Mouse (Mus musculus): ENCODE data around the gene Tfpi2. TPM values are rescaled to one million over a fixed set of nuclear protein-coding genes. Genes with fewer than 3 reads are reported as not detected.
A peak's percentile ranks its signal among the peaks of the same experiment; 100 is the strongest.

Tfpi2 gene
- 4.0 and 4.6 TPM in 2 replicates for polyA plus RNA-seq (2014; fragmentation: Nextera tagmentation; extraction: Ambion mirVana)

DNA sequence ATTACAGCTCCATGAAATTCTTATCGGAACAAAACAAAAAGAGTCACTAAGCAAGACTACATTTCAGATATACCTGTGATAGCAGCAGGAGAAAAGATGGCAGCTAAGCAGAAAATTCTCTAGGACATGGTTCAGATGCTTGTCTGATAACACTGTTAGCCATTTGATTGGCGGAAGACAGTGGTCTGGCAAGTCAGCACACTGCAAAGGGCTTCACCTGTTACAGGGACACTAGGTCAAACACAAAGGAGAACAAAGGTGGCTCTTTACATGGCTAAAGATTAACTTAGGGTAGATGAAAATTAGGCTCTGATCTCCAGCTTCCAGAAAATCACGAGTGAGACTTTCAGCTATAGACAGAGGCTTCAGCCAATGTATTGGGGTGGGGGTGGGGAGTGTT lies at the start of gene Tfpi2:
Tfpi2 (minus strand) TSS at position 170 of the 400 bp plus-strand sequence.
- WGBS (ENCODE audit: insufficient replicate concordance), result 78% methylated on average over 3 of the region's 3 CpGs
- Histone ChIP-seq H3K4me3 (ENCODE audit: low read depth, low read length) (no peak within 1 kb of the TSS), H3K36me3 (ENCODE audit: control insufficient read depth, insufficient read depth, low read length) (no peaks in the 10 kb centered on the region), H3K4me2 (no peak within 1 kb of the TSS), H3K27me3 (ENCODE audit: control insufficient read depth, insufficient read depth, low read length) (no peaks in the 10 kb centered on the region), H3K9me3 (replicated peaks; ENCODE audit: control insufficient read depth, low read length) (no peaks in the 10 kb centered on the region), H3K4me1 (ENCODE audit: control insufficient read depth, insufficient read depth, low read length) (no peaks in the 10 kb centered on the region), H3K9ac (ENCODE audit: low read depth, low read length) (no peak within 1 kb of the TSS), H3K27ac (ENCODE audit: low read depth, low read length) (no peak within 1 kb of the TSS)
- ATAC-seq (replicated peaks; ENCODE audit: insufficient number of reproducible peaks, low FRiP score, low TSS enrichment), result no peak

DNA sequence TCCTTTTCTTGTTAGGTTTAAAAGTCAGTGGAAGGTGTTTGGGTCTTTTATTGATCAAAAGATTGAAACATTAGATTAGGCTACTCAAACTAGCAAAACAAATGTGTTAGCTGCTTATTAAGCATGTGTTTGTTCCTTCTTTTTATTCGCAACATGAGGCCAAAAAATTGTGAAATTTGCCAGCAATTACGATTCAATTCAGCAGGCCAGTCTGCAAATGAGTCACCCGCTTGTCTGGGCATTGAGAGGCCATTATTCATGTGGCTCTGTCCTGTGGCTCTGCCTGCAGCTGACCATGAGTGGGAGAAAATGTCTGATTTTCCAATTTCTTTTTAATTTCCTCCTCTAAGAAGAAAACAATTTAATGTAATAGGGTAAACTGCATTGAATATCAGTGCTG lies 42.2 kb upstream of the Tfpi2 start:
- no peak for ATAC-seq (replicated peaks; ENCODE audit: insufficient number of reproducible peaks, low FRiP score, low TSS enrichment)
- WGBS (ENCODE audit: insufficient replicate concordance), result 71% methylated on average over 3 of the region's 3 CpGs
- no peaks in the 10 kb centered on the region for H3K9me3 ChIP-seq (replicated peaks; ENCODE audit: control insufficient read depth, low read length)
- no peak overlapping the region for H3K9ac ChIP-seq (ENCODE audit: low read depth, low read length)
- H3K4me3 ChIP-seq (ENCODE audit: low read depth, low read length), result no peak overlapping the region
- H3K27me3 ChIP-seq (ENCODE audit: control insufficient read depth, insufficient read depth, low read length), result no peaks in the 10 kb centered on the region
- no peak overlapping the region for H3K4me2 ChIP-seq
- no peak overlapping the region for H3K27ac ChIP-seq (ENCODE audit: low read depth, low read length)
- no peaks in the 10 kb centered on the region for H3K4me1 ChIP-seq (ENCODE audit: control insufficient read depth, insufficient read depth, low read length)
- H3K36me3 ChIP-seq (ENCODE audit: control insufficient read depth, insufficient read depth, low read length), result no peaks in the 10 kb centered on the region

DNA sequence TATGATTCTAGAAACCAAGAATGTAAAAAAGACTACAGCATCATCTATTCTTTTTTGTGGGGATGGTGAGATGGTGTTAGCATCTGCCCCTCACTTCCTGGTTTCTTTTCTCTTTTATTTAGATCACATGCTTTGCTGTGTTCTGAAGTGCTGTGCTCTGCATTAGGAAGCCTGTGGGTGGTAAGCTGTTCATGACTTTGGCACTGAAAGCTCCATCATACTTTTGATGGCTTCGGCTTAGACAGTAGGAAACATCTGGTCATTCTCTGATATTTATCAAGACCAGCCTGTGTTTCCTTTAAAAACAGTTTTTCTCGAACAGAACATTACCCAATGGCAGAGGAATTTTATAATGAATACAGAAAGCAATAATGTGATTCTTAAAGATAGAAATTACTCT lies 37.6 kb upstream of the Tfpi2 start:
- 38% methylated on average over 2 of the region's 2 CpGs for WGBS (ENCODE audit: insufficient replicate concordance)

GRCm38 (mm10) chr6:4022645-4023044 lies 33.9 kb upstream of the Tfpi2 start:
- no peak overlapping the region for H3K27ac ChIP-seq (ENCODE audit: low read depth, low read length)
- H3K4me3 ChIP-seq (ENCODE audit: low read depth, low read length), result no peak overlapping the region
- no peak overlapping the region for H3K9ac ChIP-seq (ENCODE audit: low read depth, low read length)
- no peaks in the 10 kb centered on the region for H3K36me3 ChIP-seq (ENCODE audit: control insufficient read depth, insufficient read depth, low read length)
- no peaks in the 10 kb centered on the region for H3K4me1 ChIP-seq (ENCODE audit: control insufficient read depth, insufficient read depth, low read length)
- WGBS (ENCODE audit: insufficient replicate concordance), result 41% methylated on average over 1 of the region's 1 CpGs
- H3K4me2 ChIP-seq, result no peak overlapping the region
- H3K9me3 ChIP-seq (replicated peaks; ENCODE audit: control insufficient read depth, low read length), result no peaks in the 10 kb centered on the region
- no peak for ATAC-seq (replicated peaks; ENCODE audit: insufficient number of reproducible peaks, low FRiP score, low TSS enrichment)
- H3K27me3 ChIP-seq (ENCODE audit: control insufficient read depth, insufficient read depth, low read length), result no peaks in the 10 kb centered on the region

More for the DNA sequence above, 37.6 kb upstream of the Tfpi2 start:
- Histone ChIP-seq H3K36me3 (ENCODE audit: control insufficient read depth, insufficient read depth, low read length) (no peaks in the 10 kb centered on the region), H3K27ac (ENCODE audit: low read depth, low read length) (no peak overlapping the region), H3K9me3 (replicated peaks; ENCODE audit: control insufficient read depth, low read length) (no peaks in the 10 kb centered on the region), H3K4me2 (no peak overlapping the region), H3K4me3 (ENCODE audit: low read depth, low read length) (no peak overlapping the region), H3K9ac (ENCODE audit: low read depth, low read length) (no peak overlapping the region), H3K27me3 (ENCODE audit: control insufficient read depth, insufficient read depth, low read length) (no peaks in the 10 kb centered on the region), H3K4me1 (ENCODE audit: control insufficient read depth, insufficient read depth, low read length) (no peaks in the 10 kb centered on the region)
- ATAC-seq (replicated peaks; ENCODE audit: insufficient number of reproducible peaks, low FRiP score, low TSS enrichment), result no peak

- H3K9ac ChIP-seq (ENCODE audit: low read depth, low read length), result no peak overlapping the region
- no peak overlapping the region for H3K27ac ChIP-seq (ENCODE audit: low read depth, low read length)
- H3K9me3 ChIP-seq (replicated peaks; ENCODE audit: control insufficient read depth, low read length), result no peaks in the 10 kb centered on the region
- no peaks in the 10 kb centered on the region for H3K36me3 ChIP-seq (ENCODE audit: control insufficient read depth, insufficient read depth, low read length)
- H3K4me1 ChIP-seq (ENCODE audit: control insufficient read depth, insufficient read depth, low read length), result no peaks in the 10 kb centered on the region
- no peak overlapping the region for H3K4me3 ChIP-seq (ENCODE audit: low read depth, low read length)
- no peak overlapping the region for H3K4me2 ChIP-seq
- no peak for ATAC-seq (replicated peaks; ENCODE audit: insufficient number of reproducible peaks, low FRiP score, low TSS enrichment)
- H3K27me3 ChIP-seq (ENCODE audit: control insufficient read depth, insufficient read depth, low read length), result no peaks in the 10 kb centered on the region
Observed at GRCm38 (mm10) chr6:4009548-4009947, 20.8 kb upstream of the Tfpi2 start.

- 65% methylated on average over 2 of the region's 2 CpGs for WGBS (ENCODE audit: insufficient replicate concordance)
- no peak for ATAC-seq (replicated peaks; ENCODE audit: insufficient number of reproducible peaks, low FRiP score, low TSS enrichment)
Observed at GRCm38 (mm10) chr6:4008501-4009040, 19.9 kb upstream of the Tfpi2 start.

DNA sequence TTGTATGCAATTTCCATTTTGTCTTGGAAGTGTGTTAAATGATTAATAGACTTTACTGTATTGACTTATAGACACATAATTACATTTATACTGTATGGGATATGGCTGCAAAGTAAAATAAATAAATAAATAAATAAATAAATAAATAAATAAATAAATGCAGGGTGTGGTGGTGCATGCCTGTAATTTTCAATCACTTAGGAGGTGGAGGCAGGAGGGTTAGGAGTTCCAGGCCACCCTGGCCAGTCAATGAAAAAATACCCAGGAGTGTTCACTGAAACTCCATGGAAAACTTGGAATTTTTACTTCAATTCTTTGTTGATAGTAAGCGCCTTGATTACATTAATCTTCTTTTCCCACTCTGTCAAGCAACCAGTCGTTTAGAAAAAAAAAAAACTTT lies 16.1 kb upstream of the Tfpi2 start:
- ATAC-seq (replicated peaks; ENCODE audit: insufficient number of reproducible peaks, low FRiP score, low TSS enrichment), result no peak
- no peaks in the 10 kb centered on the region for H3K9me3 ChIP-seq (replicated peaks; ENCODE audit: control insufficient read depth, low read length)
- no peaks in the 10 kb centered on the region for H3K36me3 ChIP-seq (ENCODE audit: control insufficient read depth, insufficient read depth, low read length)
- no peaks in the 10 kb centered on the region for H3K4me1 ChIP-seq (ENCODE audit: control insufficient read depth, insufficient read depth, low read length)
- no peaks in the 10 kb centered on the region for H3K27me3 ChIP-seq (ENCODE audit: control insufficient read depth, insufficient read depth, low read length)
- H3K27ac ChIP-seq (ENCODE audit: low read depth, low read length), result no peak overlapping the region
- H3K9ac ChIP-seq (ENCODE audit: low read depth, low read length), result no peak overlapping the region
- peak overlapping the region; percentile 56 for H3K4me3 ChIP-seq (ENCODE audit: low read depth, low read length)
- WGBS (ENCODE audit: insufficient replicate concordance), result 54% methylated on average over 2 of the region's 2 CpGs
- H3K4me2 ChIP-seq, result peak overlapping the region; percentile 69

More at GRCm38 (mm10) chr6:4008501-4009040, 19.9 kb upstream of the Tfpi2 start:
- no peaks in the 10 kb centered on the region for H3K4me1 ChIP-seq (ENCODE audit: control insufficient read depth, insufficient read depth, low read length)
- H3K27me3 ChIP-seq (ENCODE audit: control insufficient read depth, insufficient read depth, low read length), result no peaks in the 10 kb centered on the region
- H3K9me3 ChIP-seq (replicated peaks; ENCODE audit: control insufficient read depth, low read length), result no peaks in the 10 kb centered on the region
- no peaks in the 10 kb centered on the region for H3K36me3 ChIP-seq (ENCODE audit: control insufficient read depth, insufficient read depth, low read length)
- no peak overlapping the region for H3K4me2 ChIP-seq
- no peak overlapping the region for H3K27ac ChIP-seq (ENCODE audit: low read depth, low read length)
- no peak overlapping the region for H3K9ac ChIP-seq (ENCODE audit: low read depth, low read length)
- no peak overlapping the region for H3K4me3 ChIP-seq (ENCODE audit: low read depth, low read length)

DNA sequence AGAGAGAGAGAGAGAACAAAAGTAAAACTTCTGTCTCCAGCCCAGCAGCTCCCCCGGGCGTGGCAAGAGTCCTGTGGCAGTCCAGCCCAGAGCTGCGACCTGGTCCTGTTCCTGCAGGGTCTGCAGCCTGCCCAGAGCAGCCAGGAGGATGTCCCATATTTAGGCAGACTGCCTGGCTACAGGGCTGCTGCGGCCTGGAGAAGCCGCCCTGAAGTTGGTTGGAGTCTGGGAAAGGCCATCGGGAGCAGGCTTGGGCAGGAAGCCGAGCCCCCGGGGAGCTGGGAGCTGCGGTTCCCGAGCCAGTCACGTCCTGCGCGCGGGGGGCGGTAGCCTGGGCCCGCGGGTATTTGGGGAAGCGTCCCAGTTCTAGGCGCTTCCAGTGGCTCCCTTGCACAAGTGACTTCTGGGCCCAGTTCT lies 15.2 kb upstream of the Tfpi2 start, which contains the start of gene Gng11:
Gng11 (plus strand) TSS at position 15 of the 417 bp plus-strand sequence.
- H3K9ac ChIP-seq (ENCODE audit: low read depth, low read length), result peak within 1 kb of the TSS; percentile 87
- peak within 1 kb of the TSS; percentile 56 for H3K4me3 ChIP-seq (ENCODE audit: low read depth, low read length)
- no peaks in the 10 kb centered on the region for H3K27me3 ChIP-seq (ENCODE audit: control insufficient read depth, insufficient read depth, low read length)
- no peaks in the 10 kb centered on the region for H3K4me1 ChIP-seq (ENCODE audit: control insufficient read depth, insufficient read depth, low read length)
- H3K9me3 ChIP-seq (replicated peaks; ENCODE audit: control insufficient read depth, low read length), result no peaks in the 10 kb centered on the region
- 1% methylated on average over 19 of the region's 19 CpGs for WGBS (ENCODE audit: insufficient replicate concordance)
- H3K36me3 ChIP-seq (ENCODE audit: control insufficient read depth, insufficient read depth, low read length), result no peaks in the 10 kb centered on the region
- H3K27ac ChIP-seq (ENCODE audit: low read depth, low read length), result peak within 1 kb of the TSS; percentile 93
- H3K4me2 ChIP-seq, result peak within 1 kb of the TSS; percentile 69
- ATAC-seq (replicated peaks; ENCODE audit: insufficient number of reproducible peaks, low FRiP score, low TSS enrichment), result peak; percentile 78

GRCm38 (mm10) chr6:4003445-4003844 lies 14.7 kb upstream of the Tfpi2 start:
- no peaks in the 10 kb centered on the region for H3K36me3 ChIP-seq (ENCODE audit: control insufficient read depth, insufficient read depth, low read length)
- H3K27me3 ChIP-seq (ENCODE audit: control insufficient read depth, insufficient read depth, low read length), result no peaks in the 10 kb centered on the region
- WGBS (ENCODE audit: insufficient replicate concordance), result 35% methylated on average over 4 of the region's 4 CpGs
- no peak for ATAC-seq (replicated peaks; ENCODE audit: insufficient number of reproducible peaks, low FRiP score, low TSS enrichment)
- H3K9ac ChIP-seq (ENCODE audit: low read depth, low read length), result peak overlapping the region; percentile 87
- peak overlapping the region; percentile 69 for H3K4me2 ChIP-seq
- H3K4me1 ChIP-seq (ENCODE audit: control insufficient read depth, insufficient read depth, low read length), result no peaks in the 10 kb centered on the region
- peak overlapping the region; percentile 93 for H3K27ac ChIP-seq (ENCODE audit: low read depth, low read length)
- no peaks in the 10 kb centered on the region for H3K9me3 ChIP-seq (replicated peaks; ENCODE audit: control insufficient read depth, low read length)
- peak overlapping the region; percentile 56 for H3K4me3 ChIP-seq (ENCODE audit: low read depth, low read length)
